Comparison of ENCODE assay signal across 30 mouse cellular contexts in genomic region chr3:107272433-107272832, GRCm38 (mm10). TPM values are rescaled to one million over a fixed set of nuclear protein-coding genes. Genes with fewer than 3 reads are reported as not detected.
"Had no signal": no experiment of that assay in that cellular context is flagged by ENCODE, and none has a peak within 500 bp of the region (broad histone marks: within the 10 kb centered on the region; RNA-seq: fewer than 3 reads in every experiment).

No protein-coding gene starts in this region.

- H3K27me3 ChIP-seq: limb, embryonic 15.5 days; midbrain, embryonic 12.5 days; stomach, embryonic 15.5 days had no signal

- H3K27ac ChIP-seq: kidney, postnatal 0 days; left cerebral cortex, adult 2 months; limb, embryonic 12.5 days; limb, embryonic 15.5 days; macrophage; midbrain, embryonic 12.5 days; neural tube, embryonic 13.5 days; stomach, embryonic 15.5 days had no signal

- H3K9me3 ChIP-seq: limb, embryonic 12.5 days; limb, embryonic 15.5 days; megakaryocyte, embryonic 14.5 days; midbrain, embryonic 12.5 days; neural tube, embryonic 13.5 days; stomach, embryonic 15.5 days had no signal

- H3K4me1 ChIP-seq: limb, embryonic 12.5 days; limb, embryonic 15.5 days; megakaryocyte, embryonic 14.5 days; midbrain, embryonic 12.5 days; neural tube, embryonic 13.5 days; stomach, embryonic 15.5 days had no signal

- DNase-seq: kidney, adult 2 months; kidney, postnatal 25 days; layer of hippocampus, postnatal 36 days; left cerebral cortex, postnatal 4 days; lung, embryonic 14.5 days; retina, postnatal 1 day; right cerebral cortex, postnatal 25 days; spleen, adult 18-20 months; thymus, postnatal 36 days had no signal

- H3K4me3 ChIP-seq: left cerebral cortex, adult 2 months; limb, embryonic 12.5 days; limb, embryonic 15.5 days; megakaryocyte, embryonic 14.5 days; midbrain, embryonic 12.5 days; myocyte; neural tube, embryonic 13.5 days; stomach, embryonic 15.5 days had no signal

- H3K36me3 ChIP-seq: limb, embryonic 12.5 days; limb, embryonic 15.5 days; midbrain, embryonic 12.5 days; neural tube, embryonic 13.5 days; stomach, embryonic 15.5 days had no signal

- H3K4me2 ChIP-seq: limb, embryonic 12.5 days; limb, embryonic 15.5 days; lung, embryonic 14.5 days; midbrain, embryonic 12.5 days; neural tube, embryonic 13.5 days; stomach, embryonic 15.5 days had no signal

- ATAC-seq: intestine, postnatal 0 days; lung, postnatal 0 days; midbrain, embryonic 16.5 days had no signal

- H3K9ac ChIP-seq: limb, embryonic 12.5 days; limb, embryonic 15.5 days; lung, embryonic 14.5 days; midbrain, embryonic 12.5 days; neural tube, embryonic 13.5 days; stomach, embryonic 15.5 days had no signal

RNA-seq across cellular contexts. Expression of gene Slc16a4, which starts 18.6 kb away (rescaled TPM):
- total RNA-seq: neutrophil, adult 5-6 weeks had no signal
- polyA plus RNA-seq: macrophage had no signal

RNA-seq across cellular contexts. Expression of gene Prok1, which starts 32.9 kb away (rescaled TPM):
- total RNA-seq: layer of hippocampus, postnatal 10 days; layer of hippocampus, postnatal 36 days; left cerebral cortex, adult 2 months; left cerebral cortex, postnatal 14 days; left cerebral cortex, postnatal 4 days; monocyte, adult 5-6 weeks; neutrophil, adult 5-6 weeks had no signal
- polyA plus RNA-seq: intestine, postnatal 0 days; kidney, embryonic 14.5 days; lung, postnatal 0 days; macrophage; midbrain, embryonic 12.5 days; neural tube, embryonic 13.5 days had no signal

RNA-seq across cellular contexts. Expression of gene A630076J17Rik, which starts 42.0 kb away (rescaled TPM):
- total RNA-seq: layer of hippocampus, adult 8-10 months; layer of hippocampus, postnatal 10 days; layer of hippocampus, postnatal 36 days; left cerebral cortex, adult 2 months; left cerebral cortex, postnatal 14 days; left cerebral cortex, postnatal 4 days; monocyte, adult 5-6 weeks; neutrophil, adult 5-6 weeks had no signal
- polyA plus RNA-seq: kidney, adult 2 months; kidney, embryonic 14.5 days; kidney, postnatal 0 days; large intestine, adult 2 months; limb, embryonic 12.5 days; limb, embryonic 15.5 days; liver, embryonic 16.5 days; lung, postnatal 0 days; macrophage; midbrain, embryonic 12.5 days; midbrain, embryonic 16.5 days; myocyte; neural tube, embryonic 13.5 days had no signal

RNA-seq across cellular contexts. Expression of gene Cym, which starts 50.9 kb away (rescaled TPM):
- total RNA-seq: layer of hippocampus, postnatal 10 days; left cerebral cortex, adult 2 months; left cerebral cortex, postnatal 14 days; left cerebral cortex, postnatal 4 days; monocyte, adult 5-6 weeks; neutrophil, adult 5-6 weeks had no signal
- polyA plus RNA-seq: kidney, embryonic 14.5 days; limb, embryonic 12.5 days; macrophage; midbrain, embryonic 12.5 days had no signal
